8 mouse cellular contexts compared by ENCODE assay signal in genomic region chr9:60311594-60312128, GRCm38 (mm10).
A peak's percentile ranks its signal among the peaks of the same experiment; 100 is the strongest.
DNase-seq lines count a peak whose midpoint lies in the region; ATAC-seq and TF ChIP-seq lines count a peak whose summit lies in the region.

No protein-coding gene starts in this region.

- intact Hi-C loops in heart, adult 2 months (cut with DNase I) = no loop called here

- 51% methylated on average over 10 of the region's 10 CpGs for WGBS in heart, adult 2 months
- 82% methylated on average over 10 of the region's 10 CpGs for WGBS in heart, embryonic 12.5 days
- WGBS in midbrain, embryonic 15.5 days = 49% methylated on average over 10 of the region's 10 CpGs
- 87% methylated on average over 10 of the region's 10 CpGs for WGBS in thymus, adult 2 months

- no peaks in the 10 kb centered on the region for H3K36me3 ChIP-seq in heart, adult 2 months (ENCODE audit: control insufficient read depth, insufficient read depth, low read length)
- H3K36me3 ChIP-seq in heart, embryonic 12.5 days = no peaks in the 10 kb centered on the region
- no peaks in the 10 kb centered on the region for H3K36me3 ChIP-seq in midbrain, embryonic 15.5 days (replicated peaks)
- H3K36me3 ChIP-seq in thymus, adult 2 months (ENCODE audit: control insufficient read depth, insufficient read depth, low read length) = no peaks in the 10 kb centered on the region

- no peak for TF ChIP-seq EP300 in heart, adult 2 months (IDR thresholded peaks at IDR 0.05; ENCODE audit: insufficient read depth, low read depth, low read length)

- peaks cover 33% of the 10 kb centered on the region for H3K4me1 ChIP-seq in heart, adult 2 months (ENCODE audit: control insufficient read depth, insufficient read depth, low read length)
- H3K4me1 ChIP-seq in heart, embryonic 12.5 days (replicated peaks) = peaks cover 25% of the 10 kb centered on the region
- peaks cover 28% of the 10 kb centered on the region for H3K4me1 ChIP-seq in midbrain, embryonic 15.5 days
- no peaks in the 10 kb centered on the region for H3K4me1 ChIP-seq in thymus, adult 2 months (replicated peaks; ENCODE audit: control insufficient read depth, insufficient read depth, low read length)

- TF ChIP-seq POLR2A in heart, adult 2 months (IDR thresholded peaks at IDR 0.05; ENCODE audit: insufficient read depth, low read depth, low read length) = no peak
- TF ChIP-seq POLR2A in thymus, adult 2 months (IDR thresholded peaks at IDR 0.05; ENCODE audit: control insufficient read depth, extremely low read depth, insufficient read depth, low read length, poor library complexity) = no peak

- H3K4me2 ChIP-seq in heart, embryonic 12.5 days = no peak overlapping the region
- no peak overlapping the region for H3K4me2 ChIP-seq in midbrain, embryonic 15.5 days

- H3K9ac ChIP-seq in heart, adult 2 months (ENCODE audit: low read depth, low read length) = no peak overlapping the region
- H3K9ac ChIP-seq in heart, embryonic 12.5 days = no peak overlapping the region
- H3K9ac ChIP-seq in midbrain, embryonic 15.5 days = no peak overlapping the region

- TF ChIP-seq CTCF in heart, adult 2 months (IDR thresholded peaks at IDR 0.05) = no peak
- no peak for TF ChIP-seq CTCF in thymus, adult 2 months (IDR thresholded peaks at IDR 0.05; ENCODE audit: borderline replicate concordance, control insufficient read depth, extremely low read depth, insufficient read depth, low read length, poor library complexity)

- H3K9me3 ChIP-seq in heart, embryonic 12.5 days (replicated peaks) = no peaks in the 10 kb centered on the region
- no peaks in the 10 kb centered on the region for H3K9me3 ChIP-seq in midbrain, embryonic 15.5 days

- ATAC-seq in heart, embryonic 12.5 days (ENCODE audit: insufficient number of reproducible peaks, low FRiP score) = no peak
- ATAC-seq in midbrain, embryonic 15.5 days (replicated peaks) = peak; percentile 66

- no peaks in the 10 kb centered on the region for H3K27me3 ChIP-seq in heart, adult 2 months (ENCODE audit: control insufficient read depth, insufficient read depth, low read length)
- no peaks in the 10 kb centered on the region for H3K27me3 ChIP-seq in heart, embryonic 12.5 days (replicated peaks)
- no peaks in the 10 kb centered on the region for H3K27me3 ChIP-seq in midbrain, embryonic 15.5 days (replicated peaks)
- H3K27me3 ChIP-seq in thymus, adult 2 months (ENCODE audit: control insufficient read depth, insufficient read depth, low read length) = no peaks in the 10 kb centered on the region

- DNase-seq in heart, adult 2 months = peak in 1 of 2 experiments; percentile 20
- peak; percentile 12 to 22 for DNase-seq in frontal cortex, postnatal 25 days (ENCODE audit: low spot score in 2 of 2)
- DNase-seq in kidney, postnatal 36 days = peak; percentile 59 to 62
- DNase-seq in testis, postnatal 10 days (ENCODE audit: low spot score) = no peak
- DNase-seq in spleen, adult 18-20 months = no peak
- DNase-seq in thymus, adult 2 months = no peak

- H3K79me2 ChIP-seq in heart, adult 2 months (replicated peaks; ENCODE audit: control insufficient read depth, insufficient read depth, low read length) = no peaks in the 10 kb centered on the region

- no peak overlapping the region for H3K4me3 ChIP-seq in heart, adult 2 months
- no peak overlapping the region for H3K4me3 ChIP-seq in heart, embryonic 12.5 days
- H3K4me3 ChIP-seq in midbrain, embryonic 15.5 days = no peak overlapping the region
- H3K4me3 ChIP-seq in thymus, adult 2 months (ENCODE audit: control insufficient read depth, insufficient read depth, low read length) = no peak overlapping the region

- peak overlapping the region; percentile 15; the same call in 1 of the 2 replicates for H3K27ac ChIP-seq in heart, adult 2 months
- H3K27ac ChIP-seq in heart, embryonic 12.5 days (ENCODE audit: poor library complexity, severe bottlenecking) = no peak overlapping the region
- no peak overlapping the region for H3K27ac ChIP-seq in midbrain, embryonic 15.5 days
- H3K27ac ChIP-seq in thymus, adult 2 months (ENCODE audit: control insufficient read depth, insufficient read depth, low read length) = no peak overlapping the region

Comparison
In these comparisons a context has a peak if more than half of its experiments do, and no peak if none do; other contexts are left out.
1. DNase-seq: peak in frontal cortex, postnatal 25 days (2 of 2) and kidney, postnatal 36 days (2 of 2); none in testis, postnatal 10 days (single experiment), spleen, adult 18-20 months (0 of 2) and thymus, adult 2 months (single experiment).